Mouse (Mus musculus): ENCODE measurements around the gene Rarb. TPM values are rescaled to one million over a fixed set of nuclear protein-coding genes. Genes with fewer than 3 reads are reported as not detected.
A peak's percentile ranks its signal among the peaks of the same experiment; 100 is the strongest.

The Rarb gene
- polyA plus RNA-seq, 1 experiment from 2014 or later = 2.4 TPM

- Histone ChIP-seq H3K9ac (no peak overlapping the region), H3K9me3 (replicated peaks) (no peaks in the 10 kb centered on the region), H3K4me2 (no peak overlapping the region), H3K36me3 (replicated peaks) (peaks cover 31% of the 10 kb centered on the region), H3K27me3 (no peaks in the 10 kb centered on the region), H3K4me3 (replicated peaks) (no peak overlapping the region), H3K4me1 (replicated peaks) (no peaks in the 10 kb centered on the region), H3K27ac (replicated peaks) (no peak overlapping the region)
- 73% methylated on average over 4 of the region's 4 CpGs for WGBS (ENCODE audit: insufficient replicate concordance)
- ATAC-seq (ENCODE audit: insufficient read depth) = no peak
These were observed 413.8 kb downstream of the Rarb start for GRCm38 (mm10) chr14:16405187-16405586.

GRCm38 (mm10) chr14:16384783-16385182 lies 434.2 kb downstream of the Rarb start:
- Histone ChIP-seq H3K9me3 (replicated peaks) (no peaks in the 10 kb centered on the region), H3K36me3 (replicated peaks) (peaks cover 6% of the 10 kb centered on the region), H3K4me1 (replicated peaks) (peaks cover 23% of the 10 kb centered on the region), H3K27ac (replicated peaks) (peak overlapping the region; percentile 38; the same call in 1 of the 2 replicates), H3K4me2 (peak overlapping the region; percentile 21), H3K4me3 (replicated peaks) (no peak overlapping the region), H3K9ac (no peak overlapping the region), H3K27me3 (no peaks in the 10 kb centered on the region)
- WGBS (ENCODE audit: insufficient replicate concordance) = 14% methylated on average over 1 of the region's 1 CpGs
- ATAC-seq (ENCODE audit: insufficient read depth) = peak; percentile 95
